Mouse (Mus musculus): ENCODE data around the gene Fbxw18.
"Not testable (repeated sequence)": the region's sequence is repeated elsewhere in the genome, so short reads cannot be mapped to it uniquely, and the experiment has no call there.

The Fbxw18 gene

GRCm38 (mm10) chr9:109702600-109702999 lies at the start of gene Fbxw18:
Gene Fbxw18, minus strand, starts transcription at chr9:109702700.
- in situ Hi-C loops (cut with MboI, MseI): loop anchor here (25.0 kb wide), 1 partner anchor 1165 kb away; no protein-coding TSS in a partner anchor

- in situ Hi-C loops (cut with MboI, MseI): not testable (repeated sequence)
Observed at GRCm38 (mm10) chr9:109745989-109746388, 43.5 kb upstream of the Fbxw18 start, which contains the start of gene Fbxw26. Gene Fbxw26, minus strand, starts transcription at chr9:109746089.

GRCm38 (mm10) chr9:109685299-109685698 lies 17.2 kb downstream of the Fbxw18 start:
- in situ Hi-C loops (cut with MboI, MseI): loop anchor here (10.0 kb wide), 1 partner anchor 170 kb away; no protein-coding TSS in a partner anchor

GRCm38 (mm10) chr9:109664552-109664951 lies 37.9 kb downstream of the Fbxw18 start, which contains the start of gene Fbxw25:
Gene Fbxw25, minus strand, starts transcription at chr9:109664652.
- in situ Hi-C loops (cut with MboI, MseI): not testable (repeated sequence)

Measured in T-helper 1 cell (primary cell).